Mouse (Mus musculus): ENCODE measurements at regions not wholly inside any gene's neighbourhood (a gene's known extent, or its start where the extent isn't known, plus 50 kb on each side); places are given as distances from the start of the nearest gene placed in this dataset.

GRCm38 (mm10) chr2:169297841-169298627 lies 289.5 kb downstream of the Gm11011 start:
- 17% methylated on average over 21 of the region's 21 CpGs for WGBS
- peak overlapping the region; percentile 1; the same call in 1 of the 2 replicates for H3K4me2 ChIP-seq (replicated peaks; ENCODE audit: low read depth, low read length)
- DNase-seq (ENCODE audit: low spot score), result peak; percentile 87
- H3K27ac ChIP-seq (ENCODE audit: low read depth, low read length), result peak overlapping the region; percentile 81
- H3K4me1 ChIP-seq (replicated peaks; ENCODE audit: control insufficient read depth, insufficient read depth, low read length), result peaks cover 2% of the 10 kb centered on the region; the same call in 1 of the 2 replicates
- no peaks in the 10 kb centered on the region for H3K36me3 ChIP-seq (ENCODE audit: control insufficient read depth, insufficient read depth, low read length)
- no peaks in the 10 kb centered on the region for H3K27me3 ChIP-seq (ENCODE audit: control insufficient read depth, insufficient read depth, low read length)
- ATAC-seq (ENCODE audit: low FRiP score), result peak; percentile 95
- no peaks in the 10 kb centered on the region for H3K9me3 ChIP-seq (ENCODE audit: control insufficient read depth, low read length)
- H3K9ac ChIP-seq (ENCODE audit: low read depth, low read length), result peak overlapping the region; percentile 42; the same call in 1 of the 2 replicates
- no peak overlapping the region for H3K4me3 ChIP-seq (ENCODE audit: low read depth, low read length)

- no peaks in the 10 kb centered on the region for H3K27me3 ChIP-seq (ENCODE audit: control insufficient read depth, insufficient read depth, low read length)
- peaks cover 2% of the 10 kb centered on the region; the same call in 1 of the 2 replicates for H3K4me1 ChIP-seq (replicated peaks; ENCODE audit: control insufficient read depth, insufficient read depth, low read length)
- no peak overlapping the region for H3K4me2 ChIP-seq (replicated peaks; ENCODE audit: low read depth, low read length)
- H3K36me3 ChIP-seq (ENCODE audit: control insufficient read depth, insufficient read depth, low read length), result no peaks in the 10 kb centered on the region
- peak overlapping the region; percentile 75 for H3K27ac ChIP-seq (ENCODE audit: low read depth, low read length)
- H3K9ac ChIP-seq (ENCODE audit: low read depth, low read length), result no peak overlapping the region
- ATAC-seq (ENCODE audit: low FRiP score) (no peak), DNase-seq (ENCODE audit: low spot score) (peak; percentile 48)
- H3K4me3 ChIP-seq (ENCODE audit: low read depth, low read length), result no peak overlapping the region
- 56% methylated on average over 4 of the region's 4 CpGs for WGBS
- no peaks in the 10 kb centered on the region for H3K9me3 ChIP-seq (ENCODE audit: control insufficient read depth, low read length)
These were observed 290.3 kb downstream of the Gm11011 start for GRCm38 (mm10) chr2:169297226-169297625.

- Histone ChIP-seq H3K9ac (ENCODE audit: low read depth, low read length) (no peak overlapping the region), H3K9me3 (ENCODE audit: control insufficient read depth, low read length) (no peaks in the 10 kb centered on the region), H3K36me3 (ENCODE audit: control insufficient read depth, insufficient read depth, low read length) (no peaks in the 10 kb centered on the region), H3K4me2 (replicated peaks; ENCODE audit: low read depth, low read length) (no peak overlapping the region), H3K27me3 (ENCODE audit: control insufficient read depth, insufficient read depth, low read length) (no peaks in the 10 kb centered on the region), H3K4me1 (replicated peaks; ENCODE audit: control insufficient read depth, insufficient read depth, low read length) (peaks cover 2% of the 10 kb centered on the region; the same call in 1 of the 2 replicates), H3K27ac (ENCODE audit: low read depth, low read length) (no peak overlapping the region), H3K4me3 (ENCODE audit: low read depth, low read length) (no peak overlapping the region)
- WGBS, result 22% methylated on average over 3 of the region's 3 CpGs
- ATAC-seq (ENCODE audit: low FRiP score) (no peak), DNase-seq (ENCODE audit: low spot score) (no peak)
These were observed 294.2 kb downstream of the Gm11011 start for GRCm38 (mm10) chr2:169293351-169293750.

- ATAC-seq (ENCODE audit: low FRiP score) (no peak), DNase-seq (ENCODE audit: low spot score) (no peak)
- H3K4me1 ChIP-seq (replicated peaks; ENCODE audit: control insufficient read depth, insufficient read depth, low read length), result no peaks in the 10 kb centered on the region; the same call in 1 of the 2 replicates
- no peak overlapping the region for H3K4me3 ChIP-seq (ENCODE audit: low read depth, low read length)
- no peak overlapping the region for H3K4me2 ChIP-seq (replicated peaks; ENCODE audit: low read depth, low read length)
- H3K27me3 ChIP-seq (ENCODE audit: control insufficient read depth, insufficient read depth, low read length), result no peaks in the 10 kb centered on the region
- H3K36me3 ChIP-seq (ENCODE audit: control insufficient read depth, insufficient read depth, low read length), result no peaks in the 10 kb centered on the region
- H3K9ac ChIP-seq (ENCODE audit: low read depth, low read length), result no peak overlapping the region
- H3K9me3 ChIP-seq (ENCODE audit: control insufficient read depth, low read length), result no peaks in the 10 kb centered on the region
- WGBS, result 89% methylated on average over 12 of the region's 12 CpGs
- no peak overlapping the region for H3K27ac ChIP-seq (ENCODE audit: low read depth, low read length)
These were observed 298.5 kb downstream of the Gm11011 start for GRCm38 (mm10) chr2:169288891-169289605.

GRCm38 (mm10) chr2:169286701-169287100 lies 300.8 kb downstream of the Gm11011 start:
- ATAC-seq (ENCODE audit: low FRiP score) (no peak), DNase-seq (ENCODE audit: low spot score) (no peak)
- H3K4me1 ChIP-seq (replicated peaks; ENCODE audit: control insufficient read depth, insufficient read depth, low read length), result no peaks in the 10 kb centered on the region
- 90% methylated on average over 7 of the region's 7 CpGs for WGBS
- H3K4me2 ChIP-seq (replicated peaks; ENCODE audit: low read depth, low read length), result no peak overlapping the region
- no peaks in the 10 kb centered on the region for H3K9me3 ChIP-seq (ENCODE audit: control insufficient read depth, low read length)
- no peaks in the 10 kb centered on the region for H3K36me3 ChIP-seq (ENCODE audit: control insufficient read depth, insufficient read depth, low read length)
- H3K27ac ChIP-seq (ENCODE audit: low read depth, low read length), result no peak overlapping the region
- no peaks in the 10 kb centered on the region for H3K27me3 ChIP-seq (ENCODE audit: control insufficient read depth, insufficient read depth, low read length)
- H3K9ac ChIP-seq (ENCODE audit: low read depth, low read length), result no peak overlapping the region
- no peak overlapping the region for H3K4me3 ChIP-seq (ENCODE audit: low read depth, low read length)

GRCm38 (mm10) chr2:169282508-169283117 lies 304.9 kb downstream of the Gm11011 start:
- no peaks in the 10 kb centered on the region for H3K4me1 ChIP-seq (replicated peaks; ENCODE audit: control insufficient read depth, insufficient read depth, low read length)
- H3K4me3 ChIP-seq (ENCODE audit: low read depth, low read length), result no peak overlapping the region
- DNase-seq (ENCODE audit: low spot score) (peak; percentile 19), ATAC-seq (ENCODE audit: low FRiP score) (no peak)
- 67% methylated on average over 13 of the region's 13 CpGs for WGBS
- no peaks in the 10 kb centered on the region for H3K9me3 ChIP-seq (ENCODE audit: control insufficient read depth, low read length)
- H3K4me2 ChIP-seq (replicated peaks; ENCODE audit: low read depth, low read length), result no peak overlapping the region
- H3K36me3 ChIP-seq (ENCODE audit: control insufficient read depth, insufficient read depth, low read length), result no peaks in the 10 kb centered on the region
- H3K27me3 ChIP-seq (ENCODE audit: control insufficient read depth, insufficient read depth, low read length), result no peaks in the 10 kb centered on the region
- H3K27ac ChIP-seq (ENCODE audit: low read depth, low read length), result no peak overlapping the region
- no peak overlapping the region for H3K9ac ChIP-seq (ENCODE audit: low read depth, low read length)

GRCm38 (mm10) chr2:169275371-169275770 lies 312.2 kb downstream of the Gm11011 start:
- no peak overlapping the region for H3K4me3 ChIP-seq (ENCODE audit: low read depth, low read length)
- H3K27me3 ChIP-seq (ENCODE audit: control insufficient read depth, insufficient read depth, low read length), result no peaks in the 10 kb centered on the region
- no peak overlapping the region for H3K4me2 ChIP-seq (replicated peaks; ENCODE audit: low read depth, low read length)
- no peaks in the 10 kb centered on the region; the same call in 1 of the 2 replicates for H3K4me1 ChIP-seq (replicated peaks; ENCODE audit: control insufficient read depth, insufficient read depth, low read length)
- DNase-seq (ENCODE audit: low spot score) (no peak), ATAC-seq (ENCODE audit: low FRiP score) (no peak)
- H3K27ac ChIP-seq (ENCODE audit: low read depth, low read length), result no peak overlapping the region
- H3K36me3 ChIP-seq (ENCODE audit: control insufficient read depth, insufficient read depth, low read length), result no peaks in the 10 kb centered on the region
- H3K9me3 ChIP-seq (ENCODE audit: control insufficient read depth, low read length), result no peaks in the 10 kb centered on the region
- WGBS, result 93% methylated on average over 4 of the region's 4 CpGs
- no peak overlapping the region for H3K9ac ChIP-seq (ENCODE audit: low read depth, low read length)

- WGBS, result 84% methylated on average over 1 of the region's 1 CpGs
- no peaks in the 10 kb centered on the region for H3K9me3 ChIP-seq (ENCODE audit: control insufficient read depth, low read length)
- ATAC-seq (ENCODE audit: low FRiP score), result no peak
- H3K27me3 ChIP-seq (ENCODE audit: control insufficient read depth, insufficient read depth, low read length), result no peaks in the 10 kb centered on the region
- no peaks in the 10 kb centered on the region; the same call in 1 of the 2 replicates for H3K4me1 ChIP-seq (replicated peaks; ENCODE audit: control insufficient read depth, insufficient read depth, low read length)
- no peak overlapping the region for H3K4me2 ChIP-seq (replicated peaks; ENCODE audit: low read depth, low read length)
- H3K36me3 ChIP-seq (ENCODE audit: control insufficient read depth, insufficient read depth, low read length), result no peaks in the 10 kb centered on the region
- no peak overlapping the region for H3K27ac ChIP-seq (ENCODE audit: low read depth, low read length)
- H3K4me3 ChIP-seq (ENCODE audit: low read depth, low read length), result no peak overlapping the region
- no peak overlapping the region for H3K9ac ChIP-seq (ENCODE audit: low read depth, low read length)
- no peak for DNase-seq (ENCODE audit: low spot score)
These were observed 313.4 kb downstream of the Gm11011 start for GRCm38 (mm10) chr2:169274101-169274500.
